Mouse (Mus musculus): ENCODE results near the gene Map3k9.

Map3k9 gene

DNA sequence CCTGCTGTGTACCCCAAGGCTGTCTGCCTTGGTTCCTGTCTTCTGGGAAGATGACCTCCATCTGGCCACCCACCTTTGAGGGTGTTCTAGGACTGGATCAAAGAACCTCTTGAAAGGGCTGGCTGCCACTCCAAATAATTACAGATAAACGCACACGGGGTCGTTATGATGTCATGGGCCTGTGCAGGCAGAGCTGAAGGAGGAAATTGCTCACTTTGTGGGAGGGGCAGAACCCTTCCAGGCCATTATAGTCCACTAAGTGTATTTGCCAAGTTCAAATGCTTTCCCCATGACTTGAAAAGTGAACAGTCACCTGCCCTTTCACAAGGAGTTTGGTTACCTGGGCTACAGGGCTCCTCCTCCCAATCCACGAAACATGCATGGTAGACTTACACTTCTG, 83.0 kb downstream of the Map3k9 start:
- DNase-seq = no peak

DNA sequence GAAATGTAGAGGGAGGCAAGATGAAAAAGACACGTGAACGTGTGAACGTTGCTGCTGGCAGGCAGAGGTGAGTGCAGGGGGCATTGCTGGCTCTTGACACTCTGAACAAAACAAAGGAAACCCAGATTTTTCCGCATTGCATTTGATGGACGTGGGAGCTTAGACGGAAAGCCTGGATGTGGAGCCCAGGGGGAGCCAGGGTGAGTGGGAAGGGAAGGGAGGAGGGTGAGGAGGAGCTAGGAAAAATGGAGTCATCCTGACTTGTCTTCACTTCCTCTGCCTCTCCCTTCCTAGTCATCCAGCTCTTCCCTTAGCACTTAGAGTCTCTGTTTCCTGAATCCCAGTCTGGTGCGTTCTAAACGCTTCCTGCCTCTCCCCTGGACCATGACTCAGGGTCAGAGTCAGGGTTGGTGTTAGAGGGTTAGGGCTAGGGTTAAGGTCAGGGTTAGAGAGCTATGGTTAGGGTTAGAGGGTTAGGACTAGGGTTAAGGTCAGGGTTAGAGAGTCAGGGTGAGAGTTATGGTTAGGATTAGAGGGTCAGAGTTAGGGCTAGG, 89.7 kb downstream of the Map3k9 start:
- no peak for DNase-seq

- no peak for DNase-seq
Observed at GRCm38 (mm10) chr12:81690751-81691150, 90.2 kb downstream of the Map3k9 start.

GRCm38 (mm10) chr12:81690111-81690510, 90.9 kb downstream of the Map3k9 start:
- DNase-seq = no peak

DNA sequence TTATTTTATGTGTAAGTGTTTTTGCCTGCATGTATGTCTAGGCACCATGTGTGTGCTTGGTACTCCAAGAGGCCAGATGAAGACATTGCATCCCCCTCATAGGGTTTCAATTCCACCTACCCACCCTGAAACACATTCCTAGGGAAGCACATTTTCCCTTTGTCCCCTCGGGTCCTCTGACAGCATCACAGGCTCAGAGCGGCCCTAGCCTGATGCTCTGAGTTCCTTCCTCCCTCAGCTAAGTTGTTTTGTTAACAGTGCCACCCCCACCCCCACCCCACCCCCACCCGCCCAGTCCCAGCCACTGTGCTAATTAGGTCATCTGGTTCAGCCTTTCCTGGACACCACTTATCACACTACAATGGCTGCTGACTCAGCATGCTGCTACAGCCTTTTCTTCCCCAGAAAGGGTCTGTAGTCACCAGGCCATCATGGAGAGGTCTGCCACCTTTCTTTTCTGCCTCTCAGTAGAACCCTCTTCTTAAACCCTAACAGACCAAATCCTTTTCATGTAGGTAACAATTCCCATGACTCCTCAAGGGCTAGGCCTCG, 91.4 kb downstream of the Map3k9 start:
- DNase-seq = no peak

DNA sequence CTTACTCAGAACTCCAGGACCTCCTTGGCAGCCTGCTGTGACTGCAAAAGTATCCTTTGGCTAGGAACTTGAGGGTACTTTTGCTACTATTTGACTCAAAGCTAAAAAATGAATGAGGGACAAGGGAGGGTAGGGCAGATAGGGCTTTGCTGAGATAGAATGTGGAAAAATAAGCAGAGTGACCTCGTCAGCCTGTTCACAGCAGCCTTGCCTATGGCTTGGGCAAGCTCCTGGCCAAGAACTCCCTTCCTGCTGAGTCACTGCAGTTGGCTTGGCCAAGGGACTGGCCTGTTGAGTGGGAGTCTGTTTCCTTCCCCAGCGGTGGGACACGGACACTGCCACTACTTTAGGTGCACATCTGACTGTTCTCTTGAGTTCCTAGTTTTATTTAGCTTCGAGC, 92.4 kb downstream of the Map3k9 start:
- DNase-seq = no peak

- no peak for DNase-seq
Observed at GRCm38 (mm10) chr12:81687873-81688272, 93.1 kb downstream of the Map3k9 start.

GRCm38 (mm10) chr12:81686406-81687117, 94.4 kb downstream of the Map3k9 start:
- DNase-seq = no peak

GRCm38 (mm10) chr12:81685981-81686380, 95.0 kb downstream of the Map3k9 start:
- no peak for DNase-seq

DNA sequence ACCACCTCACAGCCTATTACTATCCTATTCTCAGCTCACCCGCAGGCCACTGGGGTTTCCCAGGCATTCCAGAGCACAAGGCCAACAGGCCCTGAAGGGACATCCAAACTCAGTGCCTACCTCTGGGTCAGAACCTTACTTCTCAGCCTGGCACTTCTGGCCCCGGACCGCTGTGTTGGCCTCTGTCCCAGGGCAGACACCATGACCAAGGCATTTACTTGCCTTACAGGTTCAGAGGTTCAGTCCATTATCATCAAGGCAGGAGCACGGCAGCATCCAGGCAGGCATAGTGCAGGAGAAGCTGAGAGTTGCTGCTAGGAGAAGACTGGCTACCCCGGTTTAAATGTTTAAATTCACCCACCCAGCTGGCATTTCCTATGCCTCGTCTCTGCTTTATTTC, 96.9 kb downstream of the Map3k9 start:
- no peak for DNase-seq

GRCm38 (mm10) chr12:81683395-81683794, 97.6 kb downstream of the Map3k9 start:
- DNase-seq = no peak

- DNase-seq = no peak
Observed at GRCm38 (mm10) chr12:81679807-81680529, 101.0 kb downstream of the Map3k9 start.

- no peak for DNase-seq
Observed at GRCm38 (mm10) chr12:81675557-81675956, 105.4 kb downstream of the Map3k9 start.
